Mouse (Mus musculus) MEL (cell line): ENCODE measurements around the gene Fermt1.
A peak's percentile ranks its signal among the peaks of the same experiment; 100 is the strongest.

Source experiments
- CHD2 ChIP-seq: IDR thresholded peaks from 2 replicates; pipeline ENCODE4 v1.6.1; 2011; ENCODE audit warnings: low read length, improper control_type of control experiment
- CTCF ChIP-seq, 3 experiments: IDR thresholded peaks in 2 of 3; conservative IDR thresholded peaks in 1 of 3; 2 replicates each; pipeline ENCODE4 v1.5.1; 2011 to 2012; ENCODE audit warnings: low read length in 3 of 3, low read depth in 2 of 3, mild to moderate bottlenecking in 2 of 3, improper control_type of control experiment in 1 of 3, inconsistent platforms in 1 of 3, mixed read lengths in 1 of 3, moderate library complexity in 1 of 3; ENCODE audit not compliant: control insufficient read depth in 1 of 3, insufficient read depth in 1 of 3, poor library complexity in 1 of 3, severe bottlenecking in 1 of 3
- EP300 ChIP-seq, 2 experiments: IDR thresholded peaks; 2 replicates each; pipeline ENCODE4 v1.6.1; 2011; ENCODE audit warnings: improper control_type of control experiment in 2 of 2, low read length in 2 of 2, low read depth in 1 of 2, mild to moderate bottlenecking in 1 of 2
- GATA1 ChIP-seq: IDR thresholded peaks from 2 replicates; pipeline ENCODE4 v1.6.1; 2011; ENCODE audit warnings: low read depth, low read length, improper control_type of control experiment
- KAT2A ChIP-seq: conservative IDR thresholded peaks from 2 replicates; pipeline ENCODE4 v1.6.1; 2012; ENCODE audit warnings: low read depth, low read length, improper control_type of control experiment, inconsistent platforms
- NELFE ChIP-seq: IDR thresholded peaks from 2 replicates; pipeline ENCODE4 v1.6.1; 2011; ENCODE audit warnings: low read depth, low read length, improper control_type of control experiment
- POLR2A ChIP-seq, 2 experiments: IDR thresholded peaks; 2 replicates each; pipeline ENCODE4 v1.6.1; 2011 to 2012; ENCODE audit warnings: low read length in 2 of 2, mild to moderate bottlenecking in 2 of 2, control low read depth in 1 of 2, improper control_type of control experiment in 1 of 2, low read depth in 1 of 2, moderate library complexity in 1 of 2; ENCODE audit not compliant: control insufficient read depth in 1 of 2, insufficient read depth in 1 of 2, poor library complexity in 1 of 2
- USF1 ChIP-seq: IDR thresholded peaks from 2 replicates; pipeline ENCODE4 v1.6.1; 2014; ENCODE audit warnings: low read depth, mild to moderate bottlenecking, inconsistent platforms, low read length, improper control_type of control experiment, moderate library complexity

GRCm38 (mm10) chr2:132970772-132971173 is 25.1 kb upstream of the Fermt1 start:
- TF ChIP-seq CTCF (IDR thresholded peaks at IDR 0.05 in 2 of 3, conservative IDR thresholded peaks at IDR 0.05 in 1 of 3; ENCODE audit: control insufficient read depth in 1 of 3, insufficient read depth in 1 of 3, low read depth in 2 of 3, low read length in 3 of 3, poor library complexity in 1 of 3, severe bottlenecking in 1 of 3) (peak; percentile 6 to 56 (median 36); a peak in 4 of 6 replicates), POLR2A (IDR thresholded peaks at IDR 0.05; ENCODE audit: control insufficient read depth in 1 of 2, insufficient read depth in 1 of 2, low read depth in 1 of 2, low read length in 2 of 2, poor library complexity in 1 of 2) (no peak), USF1 (no peak), NELFE (no peak), CHD2 (no peak), GATA1 (no peak), EP300 (IDR thresholded peaks at IDR 0.05; ENCODE audit: low read depth in 1 of 2, low read length in 2 of 2) (no peak), KAT2A (no peak)
